Mouse (Mus musculus) C2C12 (cell line): Measurements from ENCODE around the gene Fbxo46. TPM values are rescaled to one million over a fixed set of nuclear protein-coding genes. Genes with fewer than 3 reads are reported as not detected.

Experiments used
- H3K27me3 ChIP-seq: one replicate; pipeline ENCODE4 v1.6.1; 2011; ENCODE audit not compliant: control insufficient read depth, insufficient read depth, insufficient read length
- H3K36me3 ChIP-seq: one replicate; pipeline ENCODE4 v1.6.1; 2011; ENCODE audit not compliant: control insufficient read depth, insufficient read depth
- H3K4me3 ChIP-seq: one replicate; pipeline ENCODE4 v1.5.1; 2011; ENCODE audit warnings: mild to moderate bottlenecking, control low read depth; ENCODE audit not compliant: poor library complexity, insufficient read depth, severe bottlenecking
- H3K79me2 ChIP-seq: one replicate; pipeline ENCODE4 v1.6.1; 2011; ENCODE audit not compliant: control insufficient read depth, insufficient read depth
- H3K79me3 ChIP-seq: one replicate; pipeline ENCODE4 v1.6.1; 2011; ENCODE audit warnings: low read depth, control low read depth
- H3ac ChIP-seq: one replicate; pipeline ENCODE3; 2011; ENCODE audit warnings: low read depth; ENCODE audit not compliant: control insufficient read depth, insufficient read length
- CEBPB ChIP-seq: IDR thresholded peaks from one replicate; pipeline ENCODE4 v1.6.1; 2011; ENCODE audit warnings: low read depth, mild to moderate bottlenecking, control low read depth, moderate library complexity
- CTCF ChIP-seq: IDR thresholded peaks from one replicate; pipeline ENCODE4 v1.5.1; 2011; ENCODE audit not compliant: control insufficient read depth, insufficient read depth, insufficient read length
- FOSL1 ChIP-seq: IDR thresholded peaks from one replicate; pipeline ENCODE4 v1.8.0; 2011; ENCODE audit warnings: mild to moderate bottlenecking, low read length; ENCODE audit not compliant: poor library complexity, insufficient read depth, severe bottlenecking
- MAX ChIP-seq: IDR thresholded peaks from one replicate; pipeline ENCODE4 v1.6.1; 2011; ENCODE audit warnings: mild to moderate bottlenecking, control low read depth
- MYOD1 ChIP-seq: IDR thresholded peaks from one replicate; pipeline ENCODE4 v1.6.1; 2011; ENCODE audit warnings: low read depth; ENCODE audit not compliant: control insufficient read depth, insufficient read length
- MYOG ChIP-seq: IDR thresholded peaks from one replicate; pipeline ENCODE4 v1.6.1; 2011; ENCODE audit not compliant: control insufficient read depth, insufficient read length; ENCODE audit errors: extremely low read depth
- USF1 ChIP-seq: IDR thresholded peaks from one replicate; pipeline ENCODE4 v1.6.1; 2011; ENCODE audit warnings: low read depth, mild to moderate bottlenecking, control low read depth, moderate library complexity
- polyA plus RNA-seq: library from polyadenylated mRNA; unstranded; fragments of >200 nt; fragmentation: generic; extraction: Trizol; gene quantifications from one replicate; pipeline ENCODE4 v1.2.1, GENCODE M21; 2012; ENCODE audit warnings: missing spikeins

The Fbxo46 gene
- polyA plus RNA-seq, 1 experiment: 7.4 TPM

DNA sequence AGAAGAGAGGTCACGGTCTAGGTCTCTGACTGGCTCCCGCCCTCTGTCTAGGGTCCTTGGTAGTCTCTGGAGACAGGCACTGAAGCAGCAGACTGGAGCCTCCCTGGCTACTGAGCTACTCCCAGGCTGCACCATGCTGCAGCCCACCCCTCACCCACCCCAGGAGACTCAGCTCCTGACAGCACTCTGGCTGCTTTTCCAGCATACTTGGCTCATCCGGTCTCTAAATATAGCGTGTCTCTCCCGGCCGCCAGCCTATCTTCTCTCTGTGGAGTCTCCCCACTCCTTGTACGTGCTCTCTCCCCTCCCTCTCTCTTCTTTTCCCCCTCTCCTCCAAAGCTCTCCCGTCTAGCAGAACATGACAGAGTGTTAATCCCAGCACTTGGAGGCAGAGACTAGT, 50.5 kb downstream of the Fbxo46 start:
- no peaks in the 10 kb centered on the region for H3K36me3 ChIP-seq
- no peaks in the 10 kb centered on the region for H3K79me2 ChIP-seq
- no peaks in the 10 kb centered on the region for H3K79me3 ChIP-seq
- H3K4me3 ChIP-seq: no peak overlapping the region
- TF ChIP-seq MAX: no peak
- no peak overlapping the region for H3ac ChIP-seq
- H3K27me3 ChIP-seq: no peaks in the 10 kb centered on the region

DNA sequence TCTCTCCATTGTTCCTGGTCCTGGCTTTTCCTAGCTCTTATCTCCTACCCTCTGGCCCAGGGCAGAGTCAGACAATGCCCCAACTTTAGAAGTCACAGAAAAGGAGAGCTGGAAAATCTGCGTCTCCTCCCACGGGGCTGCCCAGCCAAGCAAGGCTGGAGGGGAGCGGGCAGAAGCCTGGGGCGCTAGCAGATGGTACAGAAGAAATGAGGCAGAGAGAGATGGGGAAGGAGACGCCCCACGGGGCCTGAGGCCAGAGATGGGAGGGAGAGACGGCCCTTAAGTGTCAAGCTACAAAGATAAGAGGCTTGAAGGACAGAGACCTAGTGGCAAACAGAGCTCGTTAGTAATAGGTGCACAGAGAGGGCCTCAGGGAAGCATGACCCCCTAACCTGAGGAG, 52.2 kb downstream of the Fbxo46 start:
- Histone ChIP-seq H3K79me2 (no peaks in the 10 kb centered on the region), H3K27me3 (no peaks in the 10 kb centered on the region), H3K4me3 (no peak overlapping the region), H3ac (no peak overlapping the region), H3K79me3 (no peaks in the 10 kb centered on the region), H3K36me3 (no peaks in the 10 kb centered on the region)
- TF ChIP-seq MYOG: no peak
- no peak for TF ChIP-seq MYOD1
- TF ChIP-seq CTCF: no peak
- TF ChIP-seq MAX: no peak
- no peak for TF ChIP-seq CEBPB
- TF ChIP-seq FOSL1: no peak
- TF ChIP-seq USF1: no peak

DNA sequence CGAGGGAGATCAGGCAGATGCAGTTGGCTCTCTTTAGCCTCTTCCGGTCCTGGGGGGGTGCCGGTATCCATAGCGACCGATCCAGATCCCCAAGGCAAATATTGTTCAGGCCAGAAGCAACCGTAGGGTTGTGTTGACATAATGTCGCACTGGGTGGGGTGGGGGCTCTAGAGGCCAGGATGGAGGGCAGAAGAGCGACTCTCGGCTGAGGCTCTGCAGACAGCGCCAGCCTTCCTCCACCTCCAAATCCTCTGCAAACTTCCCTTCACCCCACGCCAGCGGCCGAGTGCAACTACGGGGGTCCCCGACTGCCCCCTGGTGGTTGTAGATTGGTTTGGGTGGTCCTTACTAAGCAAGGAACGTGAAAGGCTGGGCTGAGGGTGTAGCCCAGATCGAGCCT, 53.2 kb downstream of the Fbxo46 start:
- Histone ChIP-seq H3K79me2 (no peaks in the 10 kb centered on the region), H3ac (no peak overlapping the region), H3K27me3 (no peaks in the 10 kb centered on the region), H3K36me3 (no peaks in the 10 kb centered on the region), H3K79me3 (no peaks in the 10 kb centered on the region), H3K4me3 (no peak overlapping the region)
- TF ChIP-seq CTCF (peak; percentile 19), MYOG (no peak), USF1 (no peak), FOSL1 (no peak)

DNA sequence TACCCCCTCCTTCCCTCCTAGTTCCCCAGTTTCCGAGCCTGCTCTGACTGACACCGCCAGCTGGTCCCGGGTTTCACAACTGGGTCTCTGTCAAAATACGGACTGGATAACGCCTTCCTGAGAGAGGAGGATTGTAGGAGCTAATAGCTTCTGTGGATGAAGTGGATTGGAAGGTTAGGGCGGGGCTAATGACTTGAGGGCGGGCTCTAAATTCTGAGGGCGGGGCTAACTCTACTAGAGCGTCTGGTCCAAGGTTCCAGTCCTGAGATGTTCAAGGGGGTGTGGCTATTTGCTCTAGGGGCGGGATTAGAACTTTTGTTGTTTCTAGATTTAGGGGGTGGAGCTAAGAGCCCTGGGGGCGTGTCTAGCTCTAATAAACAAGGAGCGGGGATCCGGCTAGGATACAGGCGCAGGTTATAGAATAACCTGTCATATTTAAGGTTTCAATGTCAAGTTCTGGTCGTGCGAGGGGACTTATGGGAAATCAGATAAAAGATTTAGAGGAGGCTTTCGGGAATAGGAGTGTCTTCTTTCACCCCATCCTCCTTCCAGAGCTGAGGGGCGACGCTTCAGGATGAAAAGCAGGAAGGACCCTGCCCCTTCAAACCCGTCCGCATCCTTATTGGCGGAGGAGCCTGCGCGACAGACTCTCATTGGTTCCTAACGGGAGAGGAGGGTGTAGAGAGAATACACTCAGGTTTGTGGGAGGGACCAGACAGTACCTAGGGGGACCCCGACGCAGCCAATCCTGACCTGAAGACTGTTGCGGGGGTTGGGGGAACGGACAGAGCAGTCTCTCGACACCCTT, 56.3 kb downstream of the Fbxo46 start, which contains the start of gene Eml2:
Gene Eml2, plus strand, starts transcription at position 714 of the 808 bp plus-strand sequence.
- no peaks in the 10 kb centered on the region for H3K27me3 ChIP-seq
- TF ChIP-seq MYOD1: peak; percentile 89
- no peak for TF ChIP-seq CTCF
- TF ChIP-seq MAX: no peak
- no peaks in the 10 kb centered on the region for H3K79me3 ChIP-seq
- no peak within 1 kb of the TSS for H3ac ChIP-seq
- no peaks in the 10 kb centered on the region for H3K79me2 ChIP-seq
- no peaks in the 10 kb centered on the region for H3K36me3 ChIP-seq
- no peak within 1 kb of the TSS for H3K4me3 ChIP-seq

DNA sequence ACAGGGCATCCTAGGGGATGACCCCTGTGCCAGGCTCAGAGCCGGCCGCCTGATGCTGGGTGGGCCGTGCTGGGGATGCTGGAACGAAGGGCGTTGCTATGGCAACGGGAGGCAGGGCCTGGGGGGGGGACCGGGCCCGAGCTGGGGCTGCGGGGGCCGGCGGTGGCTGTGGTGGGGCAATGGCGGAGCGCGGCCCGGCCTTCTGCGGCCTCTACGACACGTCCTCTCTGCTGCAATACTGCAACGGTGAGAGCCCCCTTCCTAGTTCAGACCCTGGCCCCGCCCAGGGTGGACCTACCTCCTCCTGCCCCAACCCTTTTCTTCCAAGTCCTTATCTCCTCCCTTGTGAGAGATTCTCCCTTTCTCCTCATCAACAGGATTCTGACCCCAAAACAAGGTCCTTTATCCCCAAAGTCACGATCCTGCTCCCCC, 56.9 kb downstream of the Fbxo46 start:
- Histone ChIP-seq H3K79me3 (no peaks in the 10 kb centered on the region), H3K79me2 (no peaks in the 10 kb centered on the region), H3K27me3 (no peaks in the 10 kb centered on the region), H3K36me3 (no peaks in the 10 kb centered on the region), H3K4me3 (no peak overlapping the region), H3ac (no peak overlapping the region)
- TF ChIP-seq USF1 (no peak), CTCF (no peak), MAX (no peak), CEBPB (no peak), MYOD1 (no peak), FOSL1 (no peak), MYOG (no peak)

DNA sequence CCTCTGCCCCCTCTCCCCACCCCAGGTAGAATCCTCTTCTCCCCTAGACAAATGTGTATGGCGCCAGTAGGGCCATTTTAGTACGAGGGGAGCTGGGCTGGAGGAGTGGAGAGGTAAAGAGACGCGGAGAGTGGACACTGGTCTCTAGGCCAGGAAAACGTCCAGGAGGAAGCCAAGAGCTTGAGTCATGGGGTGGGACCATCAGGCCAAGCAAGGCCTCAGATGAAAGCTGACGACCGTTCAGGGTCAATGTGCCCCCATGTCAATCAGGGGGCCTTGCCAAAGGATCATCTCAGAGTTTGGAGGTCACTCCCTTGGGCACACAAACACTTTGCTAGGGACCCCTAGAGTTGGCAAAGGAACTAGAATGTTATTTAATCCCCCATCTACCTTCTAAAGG, 57.6 kb downstream of the Fbxo46 start:
- H3K27me3 ChIP-seq: no peaks in the 10 kb centered on the region
- no peaks in the 10 kb centered on the region for H3K79me3 ChIP-seq
- no peak overlapping the region for H3ac ChIP-seq
- H3K4me3 ChIP-seq: no peak overlapping the region
- no peaks in the 10 kb centered on the region for H3K79me2 ChIP-seq
- TF ChIP-seq USF1 (no peak), CTCF (no peak), CEBPB (no peak), FOSL1 (no peak), MYOG (no peak), MYOD1 (no peak), MAX (no peak)
- H3K36me3 ChIP-seq: no peaks in the 10 kb centered on the region
